Mouse (Mus musculus) adrenal gland, adult (tissue): ENCODE data around the gene Arid2.
A peak's percentile ranks its signal among the peaks of the same experiment; 100 is the strongest.
"Not testable (repeated sequence)": the region's sequence is repeated elsewhere in the genome, so short reads cannot be mapped to it uniquely, and the experiment has no call there.

Experiments
- DNase-seq, 2 experiments: peaks; one replicate each; pipeline ENCODE4 v3.0.0; 2022 to 2023; ENCODE audit warnings: low spot score in 1 of 2; ENCODE audit not compliant: inconsistent age in 2 of 2

Gene Arid2

GRCm38 (mm10) chr15:96406253-96406652, 118.9 kb downstream of the Arid2 start:
- no peak for DNase-seq

GRCm38 (mm10) chr15:96407151-96407550, 119.8 kb downstream of the Arid2 start:
- DNase-seq: no peak

GRCm38 (mm10) chr15:96408717-96409121, 121.4 kb downstream of the Arid2 start:
- no peak for DNase-seq

- DNase-seq: no peak
Observed at GRCm38 (mm10) chr15:96418161-96418560, 130.8 kb downstream of the Arid2 start.

GRCm38 (mm10) chr15:96419920-96420319, 132.6 kb downstream of the Arid2 start:
- no peak for DNase-seq

GRCm38 (mm10) chr15:96434202-96434601, 146.9 kb downstream of the Arid2 start:
- no peak for DNase-seq

- DNase-seq: not testable (repeated sequence)
Observed at GRCm38 (mm10) chr15:96441480-96441879, 154.2 kb downstream of the Arid2 start.

GRCm38 (mm10) chr15:96446785-96447184, 159.5 kb downstream of the Arid2 start:
- no peak for DNase-seq

- DNase-seq: peak; percentile 57 to 72
Observed at GRCm38 (mm10) chr15:96448656-96449299, 161.5 kb downstream of the Arid2 start.

GRCm38 (mm10) chr15:96453346-96453745, 166.0 kb downstream of the Arid2 start:
- DNase-seq: no peak
